Mouse (Mus musculus) lung, postnatal 0 days (tissue): ENCODE measurements around the gene Cnnm1.

ENCODE experiments used
- CTCF ChIP-seq: IDR thresholded peaks from 2 replicates; pipeline ENCODE4 v1.5.1; 2016; ENCODE audit warnings: antibody characterized with exemption, mild to moderate bottlenecking
- EP300 ChIP-seq: IDR thresholded peaks from 2 replicates; pipeline ENCODE4 v1.6.1; 2016; ENCODE audit warnings: antibody characterized with exemption, mild to moderate bottlenecking, control low read depth

- TF ChIP-seq CTCF (no peak), EP300 (no peak)
Observed at GRCm38 (mm10) chr19:43519226-43519625, 79.0 kb downstream of the Cnnm1 start.
